Mouse (Mus musculus): ENCODE data around the gene Pgbd5. TPM values are rescaled to one million over a fixed set of nuclear protein-coding genes. Genes with fewer than 3 reads are reported as not detected.

The Pgbd5 gene
- total RNA-seq (2023): under 1 TPM; 0.11 to 0.31 TPM

GRCm38 (mm10) chr8:124439558-124439957, at the start of gene Pgbd5:
TSS of gene Pgbd5 (minus strand) at chr8:124439658.

Other genes starting within 250 kb of the Pgbd5 start
- 10 to 100 TPM; 10.5 to 16.6 TPM for gene Galnt2, start 208.3 kb downstream of the Pgbd5 start, total RNA-seq (2023)
- gene Cog2, start 81.1 kb upstream of the Pgbd5 start, total RNA-seq (2023): 10 to 100 TPM; 23.4 to 24.2 TPM
- under 1 TPM in 1 of 2 experiments, not detected in 1; 0.29 TPM for gene Agt, start 130.0 kb upstream of the Pgbd5 start, total RNA-seq (2023)
- not detected for gene Capn9, start 136.5 kb upstream of the Pgbd5 start, total RNA-seq (2023)
- gene 2310022B05Rik, start 223.7 kb upstream of the Pgbd5 start, total RNA-seq (2023): 1 to 10 TPM; 6.4 to 8.1 TPM